Mouse (Mus musculus) urinary bladder, adult 18-20 months (tissue): ENCODE results near the gene E2f1.
A peak's percentile ranks its signal among the peaks of the same experiment; 100 is the strongest.

Experiments
- DNase-seq, 2 experiments: peaks; one replicate each; pipeline ENCODE4 v3.0.0; 2022; ENCODE audit warnings: low spot score in 2 of 2, mixed read lengths in 2 of 2

The E2f1 gene

GRCm38 (mm10) chr2:154583906-154584872 is 14.5 kb upstream of the E2f1 start:
- no peak for DNase-seq

DNA sequence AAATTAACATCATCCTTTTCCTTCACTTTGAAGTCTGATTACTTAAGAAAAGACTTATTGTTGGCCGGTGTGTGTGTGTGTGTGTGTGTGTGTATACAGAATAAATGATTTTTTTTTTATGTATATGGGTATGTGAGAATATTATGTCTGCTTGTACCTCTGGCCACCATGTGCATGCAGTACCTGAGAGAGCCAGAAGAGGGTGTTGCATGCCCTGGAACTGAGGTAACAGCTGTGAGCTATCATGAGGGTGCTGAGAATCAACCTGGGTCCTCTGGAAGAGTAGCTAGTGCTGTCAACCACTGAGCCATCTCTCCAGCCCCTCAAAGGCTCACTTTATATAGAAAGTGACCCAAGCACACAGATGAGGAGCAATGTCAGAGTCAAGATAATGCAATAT is 11.7 kb upstream of the E2f1 start:
- no peak for DNase-seq

DNA sequence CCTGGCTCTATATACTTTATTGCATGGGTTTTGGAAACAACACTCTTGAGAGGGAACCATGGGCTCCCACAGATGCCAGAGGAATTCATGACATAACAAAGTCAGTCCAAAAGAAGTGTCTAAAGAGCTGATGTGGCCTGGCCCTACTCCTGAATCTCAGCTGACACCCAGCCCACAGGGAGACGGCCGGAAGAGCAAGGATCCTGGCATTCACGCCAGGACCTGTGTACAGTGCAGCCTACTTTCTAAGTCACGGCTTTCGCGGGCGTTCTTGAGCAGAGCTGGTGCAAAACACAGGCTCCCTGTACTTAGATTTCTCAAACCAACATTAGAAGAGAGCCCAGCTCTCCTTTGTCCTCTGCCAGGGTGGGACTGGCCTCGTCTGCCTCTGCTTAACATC is 10.9 kb upstream of the E2f1 start:
- DNase-seq = no peak

DNA sequence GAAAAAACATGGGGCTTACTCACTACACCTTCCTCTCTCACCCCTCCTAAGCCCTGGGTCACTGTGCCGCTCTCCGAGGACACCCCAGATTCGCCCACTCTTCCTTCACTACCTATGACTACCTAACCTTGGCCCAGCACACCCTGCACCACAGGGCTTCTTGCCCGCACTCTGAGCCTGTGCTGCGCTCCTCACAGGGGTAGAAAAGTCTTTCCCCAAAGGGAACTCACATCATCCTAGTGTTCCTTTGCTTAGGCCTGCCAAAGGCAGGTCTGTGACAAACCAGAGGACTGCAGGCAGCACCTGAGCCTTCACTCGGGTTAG is 8.0 kb upstream of the E2f1 start:
- no peak for DNase-seq

DNA sequence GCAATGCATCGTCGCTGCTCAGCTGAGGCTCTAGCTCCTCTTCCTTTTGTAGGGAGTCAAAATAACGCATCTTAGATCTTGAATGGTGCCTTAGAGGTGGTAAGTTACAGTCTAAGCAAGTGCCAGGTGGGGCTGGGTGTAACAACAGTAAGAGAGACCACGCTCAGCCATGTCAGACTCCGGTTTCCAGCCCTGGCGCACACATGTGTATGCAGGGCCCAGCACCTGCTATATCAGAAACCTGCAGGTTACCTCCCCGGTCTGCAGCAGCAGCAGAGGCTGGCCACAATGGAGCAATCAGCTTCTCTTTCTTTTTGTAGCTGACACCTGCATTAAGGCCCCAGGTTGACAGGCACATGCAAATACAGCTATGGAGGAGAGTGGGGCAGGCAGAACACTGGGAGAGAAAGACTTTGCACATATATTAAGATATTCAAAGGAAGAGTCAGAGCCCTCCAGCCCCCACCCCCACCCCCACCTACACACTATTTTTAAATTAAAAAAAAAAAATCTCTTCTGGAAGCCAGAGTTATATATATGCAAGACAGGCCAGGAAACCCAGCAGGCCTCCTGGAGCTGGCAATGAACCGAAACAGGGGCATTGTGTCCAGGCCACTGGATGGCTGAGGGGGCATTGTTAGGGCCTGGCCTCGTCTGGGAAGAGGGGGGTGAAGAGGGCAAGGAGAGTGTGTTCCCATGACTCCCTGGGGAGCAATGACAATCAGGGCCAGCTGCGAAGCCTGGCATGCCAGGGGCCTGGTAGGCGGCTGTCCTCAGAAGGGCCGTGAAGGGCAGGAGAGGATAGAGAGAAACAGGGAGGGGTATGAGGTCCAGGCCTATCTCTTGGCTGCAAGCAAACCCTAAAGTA is 7.4 kb upstream of the E2f1 start:
- DNase-seq = no peak

GRCm38 (mm10) chr2:154574271-154574670 is 4.6 kb upstream of the E2f1 start:
- no peak for DNase-seq

DNA sequence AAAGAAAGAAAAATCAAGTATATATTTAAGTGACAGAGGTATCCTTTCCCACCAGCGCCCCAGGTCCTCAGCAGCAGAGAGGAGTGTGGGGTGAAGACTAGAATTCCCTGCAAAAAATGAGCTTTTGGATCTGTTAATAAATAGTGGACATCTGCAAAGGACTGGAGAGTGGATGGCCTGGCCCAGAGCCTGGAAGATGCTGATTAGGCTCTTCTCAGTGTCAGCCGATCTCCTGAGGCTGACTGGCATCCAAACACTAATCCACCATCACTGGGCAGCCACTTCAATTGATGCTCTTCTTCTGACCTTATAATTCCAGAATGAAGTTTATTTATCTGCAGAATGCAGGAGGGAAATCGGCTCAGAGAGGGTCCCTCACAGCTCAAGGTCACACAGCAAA is 3.3 kb upstream of the E2f1 start:
- DNase-seq = no peak

- no peak for DNase-seq
Observed at GRCm38 (mm10) chr2:154571976-154572375, 2.3 kb upstream of the E2f1 start.

DNA sequence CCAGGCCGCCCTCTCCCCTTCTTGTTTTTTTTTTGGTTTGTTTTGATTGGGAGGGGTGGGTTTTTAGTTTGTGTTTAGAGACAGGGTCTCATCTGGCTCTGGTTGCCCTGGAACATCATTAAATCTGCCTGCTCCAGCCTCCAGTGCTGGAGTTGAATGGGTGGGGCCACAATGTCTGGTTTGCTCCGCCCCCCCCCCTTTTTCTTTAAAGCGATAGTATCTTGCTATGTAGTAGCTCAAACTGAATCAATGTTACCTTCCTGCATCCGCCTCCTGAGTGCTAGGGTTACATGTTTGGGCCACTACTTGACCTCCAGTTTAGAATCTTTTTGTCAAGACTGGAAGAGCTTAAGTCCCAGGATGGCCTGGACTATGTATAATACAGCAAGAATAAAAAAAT is 1.6 kb upstream of the E2f1 start:
- no peak for DNase-seq

GRCm38 (mm10) chr2:154570666-154571065 is 974 bp upstream of the E2f1 start:
- DNase-seq = no peak

- DNase-seq = peak in 1 of 2 experiments; percentile 45
Observed at GRCm38 (mm10) chr2:154569071-154569748, 482 bp downstream of the E2f1 start.

- no peak for DNase-seq
Observed at GRCm38 (mm10) chr2:154568329-154569070, 1.2 kb downstream of the E2f1 start.

DNA sequence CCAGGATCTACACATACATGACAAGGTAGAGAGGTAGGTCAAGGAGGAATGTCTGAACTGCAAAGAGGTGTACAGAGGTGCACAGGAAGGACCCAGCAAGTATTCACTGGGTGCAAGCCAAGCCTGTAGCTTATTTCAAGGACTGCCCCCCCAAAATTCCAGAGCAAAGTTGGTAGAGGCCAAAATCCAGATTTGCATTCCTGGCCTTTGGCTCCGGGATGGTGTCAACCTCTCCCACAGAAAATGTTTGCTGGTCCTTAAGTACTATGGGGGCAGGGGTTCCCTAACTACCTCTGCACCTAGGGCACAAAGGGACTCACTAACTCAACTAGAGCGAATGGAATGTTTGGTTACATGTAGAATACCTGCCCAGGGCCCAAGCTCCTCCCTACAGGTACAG is 1.9 kb downstream of the E2f1 start:
- no peak for DNase-seq

GRCm38 (mm10) chr2:154566641-154567040 is 3.1 kb downstream of the E2f1 start:
- DNase-seq = no peak

GRCm38 (mm10) chr2:154565562-154565961 is 4.1 kb downstream of the E2f1 start:
- DNase-seq = no peak

GRCm38 (mm10) chr2:154563612-154564170 is 6.0 kb downstream of the E2f1 start:
- no peak for DNase-seq

GRCm38 (mm10) chr2:154558264-154559039 is 11.2 kb downstream of the E2f1 start, which contains the start of gene Necab3:
Gene Necab3, minus strand, starts transcription at chr2:154558890.
- DNase-seq = no peak

- DNase-seq = no peak
Observed at GRCm38 (mm10) chr2:154557184-154557832, 12.4 kb downstream of the E2f1 start.

- DNase-seq = no peak
Observed at GRCm38 (mm10) chr2:154555235-154555634, 14.5 kb downstream of the E2f1 start.

- peak; percentile 56 to 64 for DNase-seq
Observed at GRCm38 (mm10) chr2:154552424-154552907, 17.2 kb downstream of the E2f1 start.
